9 mouse cellular contexts compared by ENCODE assay signal in the genomic region with DNA sequence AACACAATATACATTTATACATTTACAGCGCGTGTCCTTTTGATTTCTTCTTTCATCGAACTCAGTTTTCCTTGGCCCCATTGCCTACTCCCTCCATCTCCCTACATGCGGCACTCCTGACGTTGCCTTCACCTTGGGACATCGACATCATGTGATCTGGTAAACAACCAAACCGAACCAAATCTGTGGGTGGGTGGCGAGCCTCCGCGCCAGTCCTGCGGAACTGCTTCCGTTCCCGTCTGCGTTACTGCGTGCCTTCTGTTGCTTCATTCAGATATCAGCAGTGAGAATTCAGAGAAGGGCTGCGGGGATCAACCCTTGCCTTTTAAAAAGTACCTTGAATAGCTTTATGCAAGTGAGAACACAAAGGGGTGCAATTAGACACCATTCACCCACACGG. TPM values are rescaled to one million over a fixed set of nuclear protein-coding genes. Genes with fewer than 3 reads are reported as not detected.
DNase-seq lines count a peak whose midpoint lies in the region; ATAC-seq lines count a peak whose summit lies in the region.
"Had no signal": no experiment of that assay in that cellular context is flagged by ENCODE, and none has a peak within 500 bp of the region (broad histone marks: within the 10 kb centered on the region; RNA-seq: fewer than 3 reads in every experiment).

No protein-coding gene starts in this region.

- H3K9me3 ChIP-seq in limb, embryonic 12.5 days: no peaks in the 10 kb centered on the region
- H3K9me3 ChIP-seq in limb, embryonic 10.5 days (replicated peaks): no peaks in the 10 kb centered on the region

- no peak overlapping the region for H3K9ac ChIP-seq in limb, embryonic 12.5 days (replicated peaks)

- H3K27ac ChIP-seq in limb, embryonic 12.5 days: no peak overlapping the region
- H3K27ac ChIP-seq in limb, embryonic 10.5 days: no peak overlapping the region

- ATAC-seq in CD4-positive, CD25-positive, alpha-beta regulatory T cell, adult 4 months: no peak
- no peak for ATAC-seq in limb, embryonic 12.5 days (ENCODE audit: insufficient number of reproducible peaks, insufficient read depth, low FRiP score, low TSS enrichment, low read depth)

- H3K4me3 ChIP-seq in limb, embryonic 12.5 days (replicated peaks): no peak overlapping the region
- no peak overlapping the region for H3K4me3 ChIP-seq in limb, embryonic 10.5 days

- 64% methylated on average over 17 of the region's 17 CpGs for WGBS in limb, embryonic 12.5 days
- WGBS in limb, embryonic 10.5 days: 58% methylated on average over 17 of the region's 17 CpGs

- DNase-seq in CD4-positive, CD25-positive, alpha-beta regulatory T cell, adult 2 months (ENCODE audit: low read depth, low spot score): peak; percentile 2
- no peak for DNase-seq in limb, embryonic 10.5 days (ENCODE audit: low spot score)
- DNase-seq in layer of hippocampus, adult 9-11 months: peak; percentile 42
- DNase-seq in right cerebral cortex, adult 2 months (ENCODE audit: low spot score in 2 of 2): peak; percentile 50 to 67
- DNase-seq in adrenal gland, postnatal 10 days: no peak
- no peak for DNase-seq in gastrocnemius, postnatal 25 days

- peaks cover 14% of the 10 kb centered on the region for H3K27me3 ChIP-seq in limb, embryonic 12.5 days
- peaks cover 60% of the 10 kb centered on the region for H3K27me3 ChIP-seq in limb, embryonic 10.5 days (ENCODE audit: low read depth, poor library complexity, severe bottlenecking)

- H3K4me2 ChIP-seq in limb, embryonic 12.5 days: 0 out of 2 replicates have a peak overlapping the region, but pooled peaks have one; percentile 8
- H3K4me2 ChIP-seq: liver, embryonic 11.5 days had no signal

- no peaks in the 10 kb centered on the region for H3K36me3 ChIP-seq in limb, embryonic 12.5 days
- no peaks in the 10 kb centered on the region for H3K36me3 ChIP-seq in limb, embryonic 10.5 days

- H3K4me1 ChIP-seq in limb, embryonic 12.5 days (replicated peaks): no peaks in the 10 kb centered on the region
- H3K4me1 ChIP-seq in limb, embryonic 10.5 days: peaks cover 8% of the 10 kb centered on the region

RNA-seq across cellular contexts. Expression of gene Ankrd1, which starts 7.9 kb away (rescaled TPM):
- polyA plus RNA-seq in CD4-positive, CD25-positive, alpha-beta regulatory T cell, adult 4 months (2017; shearing (Covaris generic)): not detected
- 0.61 and 0.90 TPM in 2 replicates for polyA plus RNA-seq in limb, embryonic 12.5 days (2016; fragmentation: Nextera tagmentation; extraction: Ambion mirVana)
- polyA plus RNA-seq in limb, embryonic 10.5 days (2016; fragmentation: Nextera tagmentation; extraction: Ambion mirVana): 0.18 and 0.24 TPM in 2 replicates
- 1 to 10 TPM in 1 of 2 experiments, under 1 TPM in 1; 0.66 to 1.5 TPM for total RNA-seq in adrenal gland, postnatal 10 days (2021)
- total RNA-seq in gastrocnemius, postnatal 25 days (2021): 10 to 100 TPM in 1 of 2 experiments, 1 to 10 TPM in 1; 9.7 to 18.5 TPM

RNA-seq across cellular contexts. Expression of gene Rpp30, which starts 28.5 kb away (rescaled TPM):
- 10 to 100 TPM; 42.7 to 50.3 TPM for polyA plus RNA-seq in CD4-positive, CD25-positive, alpha-beta regulatory T cell, adult 4 months (2017; shearing (Covaris generic))
- polyA plus RNA-seq in limb, embryonic 12.5 days (2016; fragmentation: Nextera tagmentation; extraction: Ambion mirVana): 81.4 and 89.2 TPM in 2 replicates
- 99.7 and 104 TPM in 2 replicates for polyA plus RNA-seq in limb, embryonic 10.5 days (2016; fragmentation: Nextera tagmentation; extraction: Ambion mirVana)
- 10 to 100 TPM; 16.0 to 20.3 TPM for total RNA-seq in adrenal gland, postnatal 10 days (2021)
- 10 to 100 TPM; 14.3 to 14.4 TPM for total RNA-seq in gastrocnemius, postnatal 25 days (2021)

RNA-seq across cellular contexts. Expression of gene Htr7, which starts 54.7 kb away (rescaled TPM):
- not detected for polyA plus RNA-seq in CD4-positive, CD25-positive, alpha-beta regulatory T cell, adult 4 months (2017; shearing (Covaris generic))
- 0.10 and 0.28 TPM in 2 replicates for polyA plus RNA-seq in limb, embryonic 12.5 days (2016; fragmentation: Nextera tagmentation; extraction: Ambion mirVana)
- polyA plus RNA-seq in limb, embryonic 10.5 days (2016; fragmentation: Nextera tagmentation; extraction: Ambion mirVana): not detected in 2 replicates
- total RNA-seq in adrenal gland, postnatal 10 days (2021): under 1 TPM; 0.30 to 0.39 TPM
- total RNA-seq in gastrocnemius, postnatal 25 days (2021): under 1 TPM; 0.54 to 0.59 TPM
- polyA plus RNA-seq: liver, embryonic 11.5 days had no signal

Comparison
In these comparisons a context has a peak if more than half of its experiments do, and no peak if none do; other contexts are left out.
1. DNase-seq: peak in CD4-positive, CD25-positive, alpha-beta regulatory T cell, adult 2 months (single experiment), layer of hippocampus, adult 9-11 months (single experiment) and right cerebral cortex, adult 2 months (2 of 2); none in limb, embryonic 10.5 days (single experiment), adrenal gland, postnatal 10 days (single experiment) and gastrocnemius, postnatal 25 days (single experiment).